Mouse (Mus musculus) thymus, adult 2 months (tissue): ENCODE data around the gene Ms4a4a.

ENCODE experiments used
- CTCF ChIP-seq: fragments of 200-500 bp; IDR thresholded peaks from 2 replicates; pipeline ENCODE4 v1.5.1; 2012; ENCODE audit warnings: mild to moderate bottlenecking, control low read depth, low read length, moderate library complexity, borderline replicate concordance; ENCODE audit not compliant: control insufficient read depth, poor library complexity, insufficient read depth; ENCODE audit errors: extremely low read depth
- POLR2A ChIP-seq: fragments of 200-500 bp; IDR thresholded peaks from 2 replicates; pipeline ENCODE4 v1.6.1; 2012; ENCODE audit warnings: mild to moderate bottlenecking, low read length, control low read depth, moderate library complexity; ENCODE audit not compliant: control insufficient read depth, poor library complexity, insufficient read depth; ENCODE audit errors: extremely low read depth

DNA sequence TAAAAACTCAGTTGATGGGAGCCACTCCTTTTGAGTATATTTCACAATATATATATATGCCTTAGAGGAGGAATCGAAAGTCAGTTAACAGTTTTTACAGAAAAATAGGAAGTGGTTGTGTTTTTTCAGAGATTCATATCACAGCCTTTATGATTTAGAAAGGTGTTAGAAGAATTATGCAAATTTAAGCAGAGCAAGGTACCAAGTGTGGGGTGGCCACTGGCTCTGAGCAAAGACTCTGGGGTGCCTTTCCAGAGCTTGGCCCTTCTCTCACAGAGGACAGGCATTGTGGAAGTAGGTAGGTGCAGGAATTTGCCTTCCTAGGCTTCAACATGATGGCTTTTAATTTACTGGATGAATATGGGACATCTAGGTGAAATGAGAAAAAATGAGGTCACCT, 36.3 kb downstream of the Ms4a4a start:
- no peak for TF ChIP-seq POLR2A
- TF ChIP-seq CTCF = no peak
